Mouse (Mus musculus) liver, postnatal 0 days (tissue): ENCODE measurements around the gene Hist1h1t.

ENCODE experiments used
- CTCF ChIP-seq: sonication (generic); IDR thresholded peaks from 2 replicates; pipeline ENCODE4 v1.5.1; 2016; ENCODE audit warnings: antibody characterized with exemption, low read depth
- EP300 ChIP-seq: IDR thresholded peaks from 2 replicates; pipeline ENCODE4 v1.6.1; 2016; ENCODE audit warnings: antibody characterized with exemption, low read depth, mild to moderate bottlenecking

- TF ChIP-seq CTCF (no peak), EP300 (no peak)
Measured at GRCm38 (mm10) chr13:23694956-23695355, 658 bp upstream of the Hist1h1t start.
